Mouse (Mus musculus): Measurements from ENCODE around the gene Vmn2r30.

DNA sequence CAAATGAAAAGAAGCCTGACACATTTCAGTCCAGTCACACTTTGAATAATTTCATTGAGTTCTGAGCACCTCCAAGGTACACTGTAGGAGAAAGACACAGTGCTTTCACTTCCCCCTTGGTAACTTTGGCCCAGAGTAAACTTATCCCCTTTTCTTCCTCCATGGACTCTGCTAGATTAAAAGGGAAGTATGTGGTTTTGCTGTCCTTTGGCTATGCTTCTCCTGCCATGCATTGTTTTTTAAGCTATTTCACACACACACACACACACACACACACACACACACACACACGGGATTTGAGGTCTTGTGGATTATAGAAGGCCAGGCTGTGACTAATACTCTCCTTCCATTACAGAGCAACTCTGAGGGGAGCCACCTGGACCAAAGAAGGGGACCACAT, 56.0 kb downstream of the Vmn2r30 start:
- TF ChIP-seq CTCF (IDR thresholded peaks at IDR 0.05): no peak
- no peak for TF ChIP-seq POLR2A (IDR thresholded peaks at IDR 0.05; ENCODE audit: insufficient read depth, low read depth, low read length)
- TF ChIP-seq EP300 (IDR thresholded peaks at IDR 0.05; ENCODE audit: insufficient read depth, low read depth, low read length): no peak
